Mouse (Mus musculus) intestine, postnatal 0 days (tissue): ENCODE measurements around the gene Olfr152. TPM values are rescaled to one million over a fixed set of nuclear protein-coding genes. Genes with fewer than 3 reads are reported as not detected.

Experiments used
- ATAC-seq: fragments of 200-750 bp; cut with Nextera tagmentation; 2 replicates; pipeline ENCODE4 v1.8.0; 2017; ENCODE audit warnings: mild to moderate bottlenecking, moderate TSS enrichment, moderate library complexity
- H3K27ac ChIP-seq: fragments of 300-500 bp; sonication (generic); 2 replicates; pipeline ENCODE4 v1.5.1; 2014; ENCODE audit warnings: mild to moderate bottlenecking, low read depth, low read length, moderate library complexity
- H3K27me3 ChIP-seq: fragments of 300-500 bp; sonication (generic); replicated peaks from 2 replicates; pipeline ENCODE4 v1.6.1; 2014; ENCODE audit warnings: low read length, mixed read lengths; ENCODE audit not compliant: control insufficient read depth, insufficient read depth
- H3K36me3 ChIP-seq: fragments of 300-500 bp; sonication (generic); 2 replicates; pipeline ENCODE4 v1.6.1; 2014; ENCODE audit warnings: mild to moderate bottlenecking, moderate library complexity; ENCODE audit not compliant: control insufficient read depth, insufficient read depth
- H3K4me1 ChIP-seq: fragments of 300-500 bp; sonication (generic); replicated peaks from 2 replicates; pipeline ENCODE4 v1.6.1; 2014; ENCODE audit warnings: antibody characterized with exemption, low read length, mixed read lengths; ENCODE audit not compliant: control insufficient read depth, insufficient read depth
- H3K4me2 ChIP-seq: fragments of 300-500 bp; sonication (generic); replicated peaks from 2 replicates; pipeline ENCODE4 v1.6.1; 2014; ENCODE audit warnings: low read depth, mild to moderate bottlenecking, moderate library complexity
- H3K4me3 ChIP-seq: fragments of 300-500 bp; sonication (generic); 2 replicates; pipeline ENCODE4 v1.5.1; 2014; ENCODE audit warnings: low read depth, low read length
- H3K9ac ChIP-seq: fragments of 300-500 bp; sonication (generic); 2 replicates; pipeline ENCODE4 v1.6.1; 2014; ENCODE audit warnings: mild to moderate bottlenecking, low read depth, low read length
- H3K9me3 ChIP-seq: fragments of 300-500 bp; sonication (generic); 2 replicates; pipeline ENCODE4 v1.6.1; 2016; ENCODE audit warnings: mixed run types; ENCODE audit not compliant: control insufficient read depth
- CTCF ChIP-seq: sonication (generic); IDR thresholded peaks from 2 replicates; pipeline ENCODE4 v1.5.1; 2016; ENCODE audit warnings: low read depth, mild to moderate bottlenecking, control low read depth, antibody characterized with exemption, moderate library complexity
- WGBS: fragments of 180-500 bp; shearing (Covaris S2); extraction: QIAGEN DNeasy Blood & Tissue Kit; methylation state at CpG from one replicate; pipeline ENCODE4 v1.1.7; 2014; 5-methylcytosine and 5-hydroxymethylcytosine counted together
- polyA plus RNA-seq: library from polyadenylated mRNA; unstranded; fragments of >200 nt; fragmentation: Nextera tagmentation; extraction: Ambion mirVana; gene quantifications from 2 replicates; pipeline ENCODE4 v1.2.1, GENCODE M21; 2015

The Olfr152 gene
- polyA plus RNA-seq = not detected in 2 replicates

DNA sequence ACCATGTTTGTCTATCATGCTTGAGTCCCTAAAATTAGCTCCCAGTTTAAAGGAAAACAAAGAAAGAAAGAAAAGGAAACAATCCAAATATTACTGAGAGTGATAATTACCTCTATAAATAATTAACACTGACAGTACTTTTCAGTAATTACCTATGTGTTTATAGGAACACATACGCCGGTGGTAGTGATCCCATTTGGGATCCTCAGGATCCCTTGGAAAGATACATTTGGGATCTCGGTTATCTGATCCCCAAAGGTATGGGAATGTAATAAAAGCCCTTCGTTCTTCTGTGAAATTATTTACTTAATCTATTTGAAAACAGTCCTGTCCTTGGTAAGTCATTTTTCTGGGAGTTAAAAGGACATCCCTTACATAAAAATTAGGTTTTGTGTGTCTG, at the start of gene Olfr152:
TSS of gene Olfr152 (plus strand) at position 301 of the 400 bp plus-strand sequence.
- Histone ChIP-seq H3K27ac (no peak within 1 kb of the TSS), H3K4me3 (no peak within 1 kb of the TSS), H3K9me3 (no peaks in the 10 kb centered on the region), H3K36me3 (no peaks in the 10 kb centered on the region), H3K4me1 (no peaks in the 10 kb centered on the region), H3K9ac (no peak within 1 kb of the TSS), H3K4me2 (no peak within 1 kb of the TSS), H3K27me3 (no peaks in the 10 kb centered on the region)
- no peak for TF ChIP-seq CTCF
- no peak for ATAC-seq
- 72% methylated on average over 4 of the region's 4 CpGs for WGBS

DNA sequence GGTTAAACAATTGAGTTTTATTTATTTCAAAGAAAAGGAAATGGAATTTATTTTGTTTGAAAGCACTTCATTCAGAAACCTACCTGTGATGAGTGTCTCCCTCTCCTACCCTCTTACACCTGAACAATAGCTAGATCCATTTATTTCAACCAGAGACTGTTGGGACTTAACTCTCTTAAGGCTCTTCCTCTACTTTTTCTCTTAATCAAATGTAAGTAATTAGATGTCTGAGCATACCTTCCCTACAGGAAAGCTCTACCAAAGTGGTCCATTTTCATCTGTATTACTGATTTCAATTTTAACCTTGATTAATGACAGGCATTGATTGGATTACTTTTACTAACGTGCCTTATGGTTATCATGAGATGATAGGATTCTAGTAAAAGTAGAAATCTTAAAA, 39.4 kb upstream of the Olfr152 start, which contains the start of gene Olfr1138:
TSS of gene Olfr1138 (minus strand) at position 101 of the 400 bp plus-strand sequence.
- no peak within 1 kb of the TSS for H3K9ac ChIP-seq
- no peaks in the 10 kb centered on the region for H3K9me3 ChIP-seq
- no peaks in the 10 kb centered on the region for H3K27me3 ChIP-seq
- H3K4me1 ChIP-seq = no peaks in the 10 kb centered on the region
- 80% methylated on average over 1 of the region's 1 CpGs for WGBS
- H3K36me3 ChIP-seq = no peaks in the 10 kb centered on the region
- H3K27ac ChIP-seq = no peak within 1 kb of the TSS
- no peak for ATAC-seq
- no peak for TF ChIP-seq CTCF
- no peak within 1 kb of the TSS for H3K4me2 ChIP-seq
- H3K4me3 ChIP-seq = no peak within 1 kb of the TSS

DNA sequence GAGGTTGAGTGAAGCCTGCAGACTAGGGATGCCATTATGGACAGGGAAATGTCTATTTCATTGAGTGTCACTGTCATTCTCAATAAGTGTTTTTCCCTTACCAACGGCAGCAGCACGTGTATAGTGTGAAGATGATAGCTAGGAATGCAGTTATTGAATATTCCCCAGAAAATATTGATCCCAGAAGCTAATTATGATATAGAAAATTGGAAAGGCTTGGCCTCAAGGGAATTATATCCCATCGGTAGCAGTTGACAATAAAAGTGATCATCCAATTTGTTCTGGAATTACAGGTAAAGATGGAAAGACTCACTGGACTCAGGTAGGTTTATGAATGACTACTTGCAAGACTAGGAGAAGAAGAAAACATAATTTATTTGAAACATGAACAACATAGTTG, 35.8 kb upstream of the Olfr152 start, which contains the start of gene Olfr1140:
TSS of gene Olfr1140 (plus strand) at position 301 of the 400 bp plus-strand sequence.
- no peak within 1 kb of the TSS for H3K4me2 ChIP-seq
- no peaks in the 10 kb centered on the region for H3K27me3 ChIP-seq
- no peak for ATAC-seq
- no peaks in the 10 kb centered on the region for H3K4me1 ChIP-seq
- no peak for TF ChIP-seq CTCF
- no peak within 1 kb of the TSS for H3K4me3 ChIP-seq
- H3K27ac ChIP-seq = no peak within 1 kb of the TSS
- no peaks in the 10 kb centered on the region for H3K36me3 ChIP-seq
- H3K9me3 ChIP-seq = no peaks in the 10 kb centered on the region
- H3K9ac ChIP-seq = no peak within 1 kb of the TSS
- 75% methylated on average over 3 of the region's 3 CpGs for WGBS

DNA sequence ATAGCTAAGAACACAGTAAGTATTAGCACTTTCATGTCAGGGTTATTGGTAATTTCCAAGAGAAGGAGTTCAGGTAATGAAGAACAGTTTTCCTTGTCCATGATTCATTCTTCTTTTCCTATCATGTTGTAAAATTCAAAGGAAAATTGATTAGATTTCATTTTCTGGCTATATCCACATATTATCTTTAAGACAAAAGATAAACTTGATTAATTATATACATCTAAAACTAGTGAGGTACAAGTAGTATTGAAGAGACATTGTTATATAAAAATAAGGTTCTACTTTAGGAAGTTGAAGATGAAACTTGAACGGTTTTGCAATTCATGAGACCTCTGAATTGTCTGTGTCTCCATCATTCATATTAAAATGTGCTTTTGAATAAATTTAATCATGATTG, 25.4 kb upstream of the Olfr152 start, which contains the start of gene Olfr1141:
TSS of gene Olfr1141 (minus strand) at position 101 of the 400 bp plus-strand sequence.
- TF ChIP-seq CTCF = no peak
- H3K4me3 ChIP-seq = no peak within 1 kb of the TSS
- 94% methylated on average over 1 of the region's 1 CpGs for WGBS
- no peaks in the 10 kb centered on the region for H3K4me1 ChIP-seq
- no peak within 1 kb of the TSS for H3K27ac ChIP-seq
- H3K9ac ChIP-seq = no peak within 1 kb of the TSS
- H3K9me3 ChIP-seq = no peaks in the 10 kb centered on the region
- H3K36me3 ChIP-seq = no peaks in the 10 kb centered on the region
- ATAC-seq = no peak
- no peaks in the 10 kb centered on the region for H3K27me3 ChIP-seq
- no peak within 1 kb of the TSS for H3K4me2 ChIP-seq

DNA sequence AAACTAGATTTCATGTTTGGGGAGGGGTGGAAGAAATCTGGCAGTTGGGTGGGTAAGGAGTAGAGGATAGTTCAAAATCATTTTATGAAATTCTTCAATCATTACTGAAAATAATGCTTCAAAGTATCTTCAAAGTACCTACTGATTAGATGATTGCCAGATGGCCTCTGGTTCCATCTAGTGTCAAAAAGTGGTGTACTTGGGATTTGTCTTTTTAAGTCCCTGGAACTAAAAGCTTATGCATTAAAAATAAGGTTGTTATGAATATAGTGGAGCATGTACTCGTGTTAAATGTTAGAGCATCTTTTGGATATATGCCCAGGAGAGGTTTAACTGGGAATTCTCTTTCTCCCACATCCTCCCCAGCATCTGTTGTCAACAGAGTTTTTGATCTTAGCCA, 3.1 kb upstream of the Olfr152 start:
- Histone ChIP-seq H3K4me2 (no peak overlapping the region), H3K27me3 (no peaks in the 10 kb centered on the region), H3K27ac (no peak overlapping the region), H3K4me3 (no peak overlapping the region), H3K4me1 (no peaks in the 10 kb centered on the region), H3K36me3 (no peaks in the 10 kb centered on the region), H3K9ac (no peak overlapping the region), H3K9me3 (no peaks in the 10 kb centered on the region)
- ATAC-seq = no peak
- 33% methylated on average over 1 of the region's 1 CpGs for WGBS
- TF ChIP-seq CTCF = no peak

DNA sequence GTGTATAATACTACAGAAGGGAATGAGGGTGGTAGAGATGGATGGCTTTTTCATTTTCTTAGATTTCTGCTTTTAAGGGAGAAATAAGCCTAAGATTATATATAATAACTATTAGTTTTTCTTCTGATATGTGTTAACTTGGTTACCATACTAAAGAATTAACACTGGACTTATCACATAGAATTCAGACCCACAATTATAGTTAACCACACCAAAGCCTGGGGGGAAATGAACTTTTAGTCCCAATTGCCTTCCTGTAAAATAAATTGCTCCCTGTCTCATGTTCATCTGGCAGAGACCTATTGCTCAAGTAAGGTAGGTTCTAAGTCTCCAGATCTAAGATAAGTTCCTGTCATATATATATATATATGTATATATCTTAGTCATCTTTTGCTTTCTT, 21.0 kb downstream of the Olfr152 start, which contains the start of gene Olfr1143:
TSS of gene Olfr1143 (plus strand) at position 301 of the 400 bp plus-strand sequence.
- no peak for TF ChIP-seq CTCF
- Histone ChIP-seq H3K36me3 (no peaks in the 10 kb centered on the region), H3K9ac (no peak within 1 kb of the TSS), H3K4me3 (no peak within 1 kb of the TSS), H3K9me3 (no peaks in the 10 kb centered on the region), H3K27me3 (no peaks in the 10 kb centered on the region), H3K4me2 (no peak within 1 kb of the TSS), H3K27ac (no peak within 1 kb of the TSS), H3K4me1 (no peaks in the 10 kb centered on the region)
- ATAC-seq = no peak

DNA sequence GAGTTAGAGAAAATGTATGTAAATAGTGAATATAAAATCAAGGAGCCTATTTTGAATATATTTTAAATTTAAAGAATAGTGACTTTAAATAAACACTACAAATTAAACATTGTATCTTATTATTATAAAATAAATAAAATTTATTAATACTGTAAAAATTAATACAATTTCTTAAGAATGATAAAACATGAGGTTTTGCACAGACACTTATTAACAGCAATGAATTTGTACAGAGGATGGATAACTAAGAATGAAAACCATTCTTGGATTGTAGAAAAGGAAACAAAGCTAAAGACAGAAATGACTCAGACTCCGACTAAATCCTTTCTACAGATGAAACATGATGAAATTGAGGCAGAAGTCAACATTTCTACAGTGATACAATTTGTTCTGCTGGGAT, 30.2 kb downstream of the Olfr152 start, which contains the start of gene Olfr1145:
TSS of gene Olfr1145 (plus strand) at position 301 of the 400 bp plus-strand sequence.
- H3K4me1 ChIP-seq = no peaks in the 10 kb centered on the region
- H3K4me3 ChIP-seq = no peak within 1 kb of the TSS
- no peaks in the 10 kb centered on the region for H3K36me3 ChIP-seq
- no peaks in the 10 kb centered on the region for H3K9me3 ChIP-seq
- no peak for ATAC-seq
- H3K27me3 ChIP-seq = no peaks in the 10 kb centered on the region
- no peak within 1 kb of the TSS for H3K9ac ChIP-seq
- H3K27ac ChIP-seq = no peak within 1 kb of the TSS
- 73% methylated on average over 1 of the region's 1 CpGs for WGBS
- TF ChIP-seq CTCF = no peak
- H3K4me2 ChIP-seq = no peak within 1 kb of the TSS
